In genomic region chr2:180385231-180385895, GRCm38 (mm10) we compare ENCODE assay signal across 8 mouse cellular contexts. TPM values are rescaled to one million over a fixed set of nuclear protein-coding genes. Genes with fewer than 3 reads are reported as not detected.
DNase-seq lines count a peak whose midpoint lies in the region; ATAC-seq and TF ChIP-seq lines count a peak whose summit lies in the region.

No protein-coding gene starts in this region.

- H3K36me3 ChIP-seq in E14TG2a.4 (ENCODE audit: insufficient read depth, low read length): no peaks in the 10 kb centered on the region
- no peaks in the 10 kb centered on the region for H3K36me3 ChIP-seq in embryonic facial prominence, embryonic 11.5 days (replicated peaks; ENCODE audit: control insufficient read depth, insufficient read depth, low read depth, low read length)
- no peaks in the 10 kb centered on the region for H3K36me3 ChIP-seq in heart, embryonic 11.5 days (ENCODE audit: control insufficient read depth, insufficient read depth, low read length)
- H3K36me3 ChIP-seq in limb, embryonic 14.5 days (ENCODE audit: control insufficient read depth, insufficient read depth, low read length): no peaks in the 10 kb centered on the region

- no peaks in the 10 kb centered on the region for H3K9me3 ChIP-seq in E14TG2a.4 (ENCODE audit: low read length)
- H3K9me3 ChIP-seq in embryonic facial prominence, embryonic 11.5 days (replicated peaks; ENCODE audit: control insufficient read depth, low read length): no peaks in the 10 kb centered on the region
- no peaks in the 10 kb centered on the region for H3K9me3 ChIP-seq in heart, embryonic 11.5 days (replicated peaks; ENCODE audit: control insufficient read depth, low read length)
- no peaks in the 10 kb centered on the region for H3K9me3 ChIP-seq in limb, embryonic 14.5 days (ENCODE audit: control insufficient read depth, low read length)

- H3K4me2 ChIP-seq in embryonic facial prominence, embryonic 11.5 days (ENCODE audit: low read depth, low read length): peak overlapping the region; percentile 81
- H3K4me2 ChIP-seq in heart, embryonic 11.5 days: peak overlapping the region; percentile 87
- peak overlapping the region; percentile 63 for H3K4me2 ChIP-seq in limb, embryonic 14.5 days (replicated peaks; ENCODE audit: low read depth, low read length, severe bottlenecking)

- no peak for TF ChIP-seq CTCF in E14TG2a.4 (conservative IDR thresholded peaks at IDR 0.05; ENCODE audit: low read length)

- peak overlapping the region; percentile 10; the same call in 1 of the 2 replicates for H3K9ac ChIP-seq in embryonic facial prominence, embryonic 11.5 days (replicated peaks; ENCODE audit: low read length)
- H3K9ac ChIP-seq in heart, embryonic 11.5 days (ENCODE audit: low read depth, low read length): peak overlapping the region; percentile 97
- no peak overlapping the region for H3K9ac ChIP-seq in limb, embryonic 14.5 days (ENCODE audit: low read depth, low read length, severe bottlenecking)

- DNase-seq in embryonic facial prominence, embryonic 11.5 days (ENCODE audit: low spot score): peak; percentile 5
- peak; percentile 27 for DNase-seq in limb, embryonic 14.5 days (ENCODE audit: low spot score)
- DNase-seq in natural killer cell, adult 2 months (ENCODE audit: low spot score in 2 of 2): no peak
- DNase-seq in left cerebral cortex, postnatal 4 days: no peak
- no peak for DNase-seq in left cerebral cortex, postnatal 14 days (ENCODE audit: low spot score in 2 of 2)
- DNase-seq in cerebellum, adult 18-20 months: no peak

- H3K4me1 ChIP-seq in E14TG2a.4 (replicated peaks; ENCODE audit: low read depth, low read length): peaks cover 14% of the 10 kb centered on the region
- H3K4me1 ChIP-seq in embryonic facial prominence, embryonic 11.5 days (ENCODE audit: control insufficient read depth, insufficient read depth, low read length): peaks cover 5% of the 10 kb centered on the region
- peaks cover 13% of the 10 kb centered on the region for H3K4me1 ChIP-seq in heart, embryonic 11.5 days (ENCODE audit: control insufficient read depth, insufficient read depth, low read length)
- H3K4me1 ChIP-seq in limb, embryonic 14.5 days (ENCODE audit: control insufficient read depth, insufficient read depth, low read length): no peaks in the 10 kb centered on the region

- no peak overlapping the region for H3K27ac ChIP-seq in embryonic facial prominence, embryonic 11.5 days (replicated peaks; ENCODE audit: low read depth, low read length)
- H3K27ac ChIP-seq in heart, embryonic 11.5 days (ENCODE audit: low read depth, low read length): peak overlapping the region; percentile 98
- no peak overlapping the region for H3K27ac ChIP-seq in limb, embryonic 14.5 days (replicated peaks; ENCODE audit: low read depth, low read length)

- intact Hi-C loops in left cerebral cortex, postnatal 4 days (cut with DNase I): no loop called here
- intact Hi-C loops in left cerebral cortex, postnatal 14 days (cut with DNase I): no loop called here

- WGBS in embryonic facial prominence, embryonic 11.5 days: 2% methylated on average over 25 of the region's 26 CpGs
- WGBS in heart, embryonic 11.5 days (ENCODE audit: insufficient replicate concordance): 3% methylated on average over 25 of the region's 26 CpGs
- WGBS in limb, embryonic 14.5 days: 6% methylated on average over 26 of the region's 26 CpGs

- peak; percentile 32; the same call in 1 of the 2 replicates for ATAC-seq in embryonic facial prominence, embryonic 11.5 days (replicated peaks; ENCODE audit: insufficient number of reproducible peaks, low FRiP score, low TSS enrichment, low read depth)
- peak; percentile 83 for ATAC-seq in heart, embryonic 11.5 days (replicated peaks; ENCODE audit: insufficient number of reproducible peaks, low FRiP score, low TSS enrichment)
- peak; percentile 78 for ATAC-seq in limb, embryonic 14.5 days (ENCODE audit: low FRiP score, low read depth)

- H3K4me3 ChIP-seq in E14TG2a.4 (replicated peaks; ENCODE audit: low read length): peak overlapping the region; percentile 76
- H3K4me3 ChIP-seq in embryonic facial prominence, embryonic 11.5 days (ENCODE audit: low read depth, low read length): peak overlapping the region; percentile 43
- peak overlapping the region; percentile 71 for H3K4me3 ChIP-seq in heart, embryonic 11.5 days (ENCODE audit: low read depth, low read length)
- H3K4me3 ChIP-seq in limb, embryonic 14.5 days (replicated peaks; ENCODE audit: low read length): peak overlapping the region; percentile 37

- TF ChIP-seq POLR2A in limb, embryonic 14.5 days (IDR thresholded peaks at IDR 0.05; ENCODE audit: borderline replicate concordance, extremely low read depth, insufficient read depth, insufficient read length): no peak

- H3K27me3 ChIP-seq in E14TG2a.4 (ENCODE audit: insufficient read depth, low read length): peaks cover 92% of the 10 kb centered on the region
- peaks cover 17% of the 10 kb centered on the region for H3K27me3 ChIP-seq in embryonic facial prominence, embryonic 11.5 days (ENCODE audit: control insufficient read depth, insufficient read depth, low read length)
- peaks cover 14% of the 10 kb centered on the region for H3K27me3 ChIP-seq in heart, embryonic 11.5 days (ENCODE audit: control insufficient read depth, insufficient read depth, low read length)
- peaks cover 36% of the 10 kb centered on the region for H3K27me3 ChIP-seq in limb, embryonic 14.5 days (ENCODE audit: control insufficient read depth, insufficient read depth, low read length)

RNA-seq across cellular contexts. Expression of gene Gata5, which starts 50.9 kb away (rescaled TPM):
- 0.13 and 0.14 TPM in 2 replicates for polyA plus RNA-seq in embryonic facial prominence, embryonic 11.5 days (2014; fragmentation: Nextera tagmentation; extraction: Ambion mirVana)
- polyA plus RNA-seq in heart, embryonic 11.5 days (2014; fragmentation: Nextera tagmentation; extraction: Ambion mirVana): 25.7 and 28.0 TPM in 2 replicates
- polyA plus RNA-seq in limb, embryonic 14.5 days (2012; rRNA removed): 0.01 and 0.05 TPM in 2 replicates
- polyA plus RNA-seq in limb, embryonic 14.5 days (2014; fragmentation: Nextera tagmentation; extraction: Ambion mirVana): 0.06 TPM in 1 of 2 replicates, not detected in the other
- not detected for total RNA-seq in left cerebral cortex, postnatal 4 days (2021)
- not detected for total RNA-seq in left cerebral cortex, postnatal 14 days (2021)

Comparison
In these comparisons a context has a peak if more than half of its experiments do, and no peak if none do; other contexts are left out.
1. ATAC-seq: peak in every context shown above with its lines; median percentile 83 in heart, embryonic 11.5 days; 78 in limb, embryonic 14.5 days; 32 in embryonic facial prominence, embryonic 11.5 days.
2. DNase-seq: peak in embryonic facial prominence, embryonic 11.5 days (single experiment) and limb, embryonic 14.5 days (single experiment); none in natural killer cell, adult 2 months (0 of 2), left cerebral cortex, postnatal 4 days (single experiment), left cerebral cortex, postnatal 14 days (0 of 2) and cerebellum, adult 18-20 months (0 of 2).
3. RNA of gene Gata5, which starts 50.9 kb away (polyA plus RNA-seq): 25.7 to 28.0 TPM in heart, embryonic 11.5 days; 0.13 to 0.14 TPM in embryonic facial prominence, embryonic 11.5 days and 0.01 to 0.06 TPM in limb, embryonic 14.5 days; every median in the first group is over 10 times any median in the second.
4. Peak in every context shown above with its lines, with median percentiles within 50 percentile points of each other: H3K4me3 ChIP-seq and H3K4me2 ChIP-seq.